Mouse (Mus musculus) heart, embryonic 13.5 days (tissue): ENCODE measurements around the gene Lad1. TPM values are rescaled to one million over a fixed set of nuclear protein-coding genes. Genes with fewer than 3 reads are reported as not detected.

Source experiments
- polyA plus RNA-seq: library from polyadenylated mRNA; unstranded; fragments of >200 nt; fragmentation: Nextera tagmentation; extraction: Ambion mirVana; gene quantifications from 2 replicates; pipeline ENCODE4 v1.2.1, GENCODE M21; 2015

Gene Lad1
- polyA plus RNA-seq, 1 experiment from 2014 or later = 4.4 TPM

Other genes starting within 250 kb of the Lad1 start
- gene Nav1, start 211.3 kb upstream of the Lad1 start, polyA plus RNA-seq = 24.6 and 25.6 TPM in 2 replicates
- 207 and 208 TPM in 2 replicates for gene Csrp1, start 98.5 kb upstream of the Lad1 start, polyA plus RNA-seq
- 67.1 and 75.3 TPM in 2 replicates for gene Phlda3, start 52.5 kb upstream of the Lad1 start, polyA plus RNA-seq
- gene Tnni1, start 39.2 kb upstream of the Lad1 start, polyA plus RNA-seq = 3,602 and 4,207 TPM in 2 replicates
- 5,554 and 6,221 TPM in 2 replicates for gene Tnnt2, start 17.8 kb downstream of the Lad1 start, polyA plus RNA-seq
- 0.08 and 0.12 TPM in 2 replicates for gene Pkp1, start 100.6 kb downstream of the Lad1 start, polyA plus RNA-seq
- not detected in 2 replicates for gene Igfn1, start 187.7 kb downstream of the Lad1 start, polyA plus RNA-seq
- 123 and 138 TPM in 2 replicates for gene Tmem9, start 189.6 kb downstream of the Lad1 start, polyA plus RNA-seq
- gene Ascl5, start 232.2 kb downstream of the Lad1 start, polyA plus RNA-seq = not detected in 2 replicates
- gene Cacna1s, start 234.2 kb downstream of the Lad1 start, polyA plus RNA-seq = 0.19 and 0.45 TPM in 2 replicates